Mouse (Mus musculus) liver, adult (tissue): ENCODE results near the gene Khdc1a.
"Not testable (repeated sequence)": the region's sequence is repeated elsewhere in the genome, so short reads cannot be mapped to it uniquely, and the experiment has no call there.

Experiments used
- GATA4 ChIP-seq: IDR thresholded peaks from 2 replicates; pipeline ENCODE4 v1.6.1; 2014; ENCODE audit warnings: mild to moderate bottlenecking, low read length; ENCODE audit not compliant: insufficient replicate concordance

The Khdc1a gene

DNA sequence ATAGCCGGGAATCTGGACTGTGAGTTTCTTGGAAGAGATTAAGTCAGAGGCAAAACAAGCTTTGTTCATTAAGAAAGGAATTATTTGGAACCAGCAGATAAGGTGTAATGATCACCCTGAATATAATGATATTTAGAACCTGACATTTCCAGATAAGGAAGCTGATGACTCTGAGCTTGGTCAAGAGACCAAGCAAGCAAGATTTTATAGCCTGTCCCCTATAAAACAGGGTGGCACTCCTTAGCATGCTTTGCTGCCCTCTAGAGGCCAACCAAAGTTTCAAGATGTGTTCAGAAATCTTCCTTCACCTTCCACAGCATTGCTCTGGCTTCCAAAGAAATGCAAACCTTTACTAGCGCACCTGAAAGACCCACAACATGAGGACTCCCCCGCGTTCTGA lies 5.2 kb upstream of the Khdc1a start:
- TF ChIP-seq GATA4, result no peak

DNA sequence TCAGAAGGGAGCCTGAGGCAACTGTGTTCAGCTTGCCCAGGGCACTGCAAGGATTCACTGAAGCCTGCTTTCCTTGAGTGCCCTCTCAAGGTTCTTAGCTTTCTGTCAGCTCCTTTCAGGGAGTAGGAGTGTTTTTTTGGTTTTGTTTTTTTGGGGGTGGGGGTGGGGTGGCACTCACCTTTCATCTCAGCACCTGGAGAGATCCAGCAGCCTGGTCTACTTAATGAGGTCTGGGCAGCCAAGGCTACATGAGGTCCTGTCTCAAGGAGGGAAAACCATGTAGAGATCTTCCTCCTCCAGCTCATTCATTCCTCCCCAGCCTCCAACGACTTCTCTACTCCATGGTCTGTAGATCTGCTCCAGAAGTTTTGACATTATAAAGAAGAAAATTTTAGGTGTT lies 18.6 kb downstream of the Khdc1a start, which contains the start of gene Khdc1c:
TSS of gene Khdc1c (plus strand) at position 301 of the 400 bp plus-strand sequence.
- not testable (repeated sequence) for TF ChIP-seq GATA4

DNA sequence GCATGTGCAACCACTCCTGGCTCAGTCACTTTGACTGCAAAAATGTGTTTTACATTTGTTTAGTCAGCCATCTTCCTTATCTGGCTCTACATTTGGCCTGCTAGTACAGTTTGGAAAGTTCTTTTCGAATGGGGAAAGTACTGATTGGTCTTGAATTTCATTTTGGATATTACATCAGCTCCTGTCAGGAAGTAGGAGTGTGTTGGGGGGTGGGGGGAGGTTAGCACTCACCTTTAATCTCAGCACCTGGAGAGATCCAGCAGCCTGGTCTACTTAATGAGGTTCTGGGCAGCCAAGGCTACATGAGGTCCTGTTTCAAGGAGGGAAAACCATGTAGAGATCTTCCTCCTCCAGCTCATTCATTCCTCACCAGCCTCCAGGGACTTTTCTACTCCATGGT lies 33.8 kb downstream of the Khdc1a start, which contains the start of gene Khdc1b:
TSS of gene Khdc1b (plus strand) at position 301 of the 400 bp plus-strand sequence.
- no peak for TF ChIP-seq GATA4

DNA sequence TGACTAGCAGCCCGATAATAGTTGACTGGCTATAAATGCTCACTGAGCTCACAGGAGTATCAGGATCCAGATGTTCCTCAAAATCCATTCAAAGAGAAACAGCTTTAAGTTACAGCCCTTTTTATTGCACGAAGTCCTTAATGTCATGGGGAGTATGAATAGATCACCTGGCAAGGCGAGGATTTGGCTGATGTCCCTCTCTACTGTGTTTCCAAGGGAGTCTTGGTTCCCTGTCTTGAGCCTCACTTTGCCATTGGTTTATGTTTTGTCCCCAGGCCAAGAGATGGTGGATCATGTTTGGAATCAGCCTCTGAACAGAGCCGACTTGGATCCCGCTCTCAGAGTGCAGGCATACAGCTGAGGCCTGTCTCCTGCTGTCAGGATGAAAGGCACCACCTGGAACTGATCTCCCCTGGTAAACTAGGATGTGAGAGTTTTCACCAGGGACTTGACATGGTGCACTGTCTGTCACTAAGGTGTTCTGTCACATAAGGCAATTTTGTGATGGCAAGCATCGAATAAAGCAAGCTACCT lies 41.8 kb downstream of the Khdc1a start:
- TF ChIP-seq GATA4, result no peak
